Mouse (Mus musculus): Measurements from ENCODE around the gene Olfr193. TPM values are rescaled to one million over a fixed set of nuclear protein-coding genes. Genes with fewer than 3 reads are reported as not detected.
"Not testable (repeated sequence)": the region's sequence is repeated elsewhere in the genome, so short reads cannot be mapped to it uniquely, and the experiment has no call there.

The Olfr193 gene
- not detected in 2 replicates for polyA plus RNA-seq (2016; fragmentation: Nextera tagmentation; extraction: Ambion mirVana)

DNA sequence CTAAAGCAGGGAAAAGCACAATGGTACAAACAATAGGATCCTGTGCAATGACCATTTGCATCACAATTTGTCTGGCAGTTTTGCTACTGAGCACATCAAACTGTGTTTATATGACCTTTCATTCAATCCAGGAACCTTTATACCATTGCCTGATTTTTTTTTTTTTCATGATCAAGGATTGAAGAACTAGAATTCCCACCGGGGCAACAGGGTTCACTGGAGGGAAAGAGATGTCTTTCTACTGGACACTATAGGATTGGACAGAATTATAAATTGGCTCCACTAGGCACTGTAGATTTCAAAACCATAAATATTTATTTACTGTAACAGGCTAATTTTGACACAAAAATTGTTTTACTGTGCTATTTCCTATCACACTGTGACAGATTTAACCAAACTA, at the start of gene Olfr193:
Gene Olfr193, minus strand, starts transcription at position 101 of the 400 bp plus-strand sequence.
- no peaks in the 10 kb centered on the region for H3K36me3 ChIP-seq (replicated peaks)
- ATAC-seq (ENCODE audit: low FRiP score): no peak
- WGBS: 89% methylated on average over 1 of the region's 1 CpGs

DNA sequence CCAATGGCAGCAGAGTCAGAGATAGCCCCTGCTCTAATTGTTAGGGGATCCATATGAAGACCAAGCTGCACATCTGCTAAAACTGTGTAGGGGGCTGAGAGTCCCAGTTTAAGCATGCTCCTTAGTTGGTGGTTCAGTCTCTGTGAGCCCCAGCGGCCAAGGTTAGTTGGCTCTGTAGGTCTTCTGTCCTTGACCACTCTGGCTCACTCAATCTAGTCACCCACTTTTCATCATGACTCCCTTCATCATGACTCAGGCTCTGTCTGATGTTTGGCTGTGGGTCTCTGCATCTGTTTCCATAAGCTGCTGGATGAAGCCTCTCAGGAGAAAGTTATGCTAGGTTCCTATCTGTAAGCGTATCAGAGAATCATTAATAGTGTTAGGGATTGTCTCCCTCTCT, 40.3 kb upstream of the Olfr193 start:
- Histone ChIP-seq H3K4me3 (replicated peaks) (no peak overlapping the region), H3K36me3 (replicated peaks) (no peaks in the 10 kb centered on the region), H3K9ac (no peak overlapping the region), H3K4me1 (no peaks in the 10 kb centered on the region), H3K27me3 (no peaks in the 10 kb centered on the region), H3K9me3 (no peaks in the 10 kb centered on the region), H3K4me2 (no peak overlapping the region), H3K27ac (no peak overlapping the region)
- no peak for ATAC-seq (ENCODE audit: low FRiP score)
- WGBS: 95% methylated on average over 2 of the region's 2 CpGs

More for the DNA sequence above, at the start of gene Olfr193:
- Histone ChIP-seq H3K4me1 (no peaks in the 10 kb centered on the region), H3K4me2 (no peak within 1 kb of the TSS), H3K9me3 (no peaks in the 10 kb centered on the region), H3K4me3 (replicated peaks) (no peak within 1 kb of the TSS), H3K27me3 (no peaks in the 10 kb centered on the region), H3K9ac (no peak within 1 kb of the TSS), H3K27ac (no peak within 1 kb of the TSS)

DNA sequence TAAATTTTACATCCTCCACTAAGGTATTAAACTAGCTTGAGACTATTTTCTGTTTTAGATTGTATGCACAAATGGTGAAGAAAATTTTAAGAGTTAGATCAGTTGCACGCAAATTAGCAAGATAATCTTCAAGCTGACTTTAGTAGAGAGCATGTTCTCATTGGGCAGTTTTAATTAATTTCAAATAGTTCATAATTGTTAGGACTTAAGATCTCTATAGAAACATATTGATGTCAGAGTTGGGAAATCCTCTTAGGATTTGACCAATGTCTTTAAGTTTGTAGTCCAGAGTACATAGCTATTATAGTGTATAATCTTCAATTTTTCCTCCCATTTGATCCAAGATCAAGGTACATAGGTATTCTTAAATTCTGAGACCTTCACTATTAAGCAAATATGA, 35.1 kb upstream of the Olfr193 start, which contains the start of gene Olfr195:
Gene Olfr195, plus strand, starts transcription at position 301 of the 400 bp plus-strand sequence.
- Histone ChIP-seq H3K27ac (no peak within 1 kb of the TSS), H3K9me3 (no peaks in the 10 kb centered on the region), H3K9ac (no peak within 1 kb of the TSS), H3K27me3 (no peaks in the 10 kb centered on the region), H3K36me3 (replicated peaks) (no peaks in the 10 kb centered on the region), H3K4me2 (no peak within 1 kb of the TSS), H3K4me3 (replicated peaks) (no peak within 1 kb of the TSS), H3K4me1 (no peaks in the 10 kb centered on the region)
- WGBS: 92% methylated on average over 1 of the region's 1 CpGs
- no peak for ATAC-seq (ENCODE audit: low FRiP score)

DNA sequence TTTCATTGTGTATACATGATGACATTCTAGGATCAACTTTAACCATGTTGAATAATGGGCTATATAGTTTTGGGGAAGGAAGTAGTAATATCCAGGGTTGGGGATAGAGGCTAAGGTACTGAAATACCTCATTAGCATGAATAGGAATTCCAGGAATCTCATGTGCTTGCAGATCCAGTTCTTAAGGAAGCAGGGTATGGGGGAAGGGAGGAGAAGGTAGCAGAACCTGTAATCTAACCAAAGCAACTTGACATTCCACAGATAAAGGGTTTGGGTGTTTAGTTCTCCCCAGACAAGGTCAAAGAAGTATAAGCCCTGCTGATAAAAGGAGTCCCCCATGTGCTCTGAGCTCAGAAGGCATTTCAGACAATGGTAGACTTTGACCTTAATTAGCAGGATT, 29.4 kb upstream of the Olfr193 start:
- no peaks in the 10 kb centered on the region for H3K4me1 ChIP-seq
- H3K4me2 ChIP-seq: no peak overlapping the region
- H3K9ac ChIP-seq: no peak overlapping the region
- no peaks in the 10 kb centered on the region for H3K27me3 ChIP-seq
- H3K4me3 ChIP-seq (replicated peaks): no peak overlapping the region
- no peaks in the 10 kb centered on the region for H3K9me3 ChIP-seq
- H3K36me3 ChIP-seq (replicated peaks): no peaks in the 10 kb centered on the region
- ATAC-seq (ENCODE audit: low FRiP score): no peak
- no peak overlapping the region for H3K27ac ChIP-seq

DNA sequence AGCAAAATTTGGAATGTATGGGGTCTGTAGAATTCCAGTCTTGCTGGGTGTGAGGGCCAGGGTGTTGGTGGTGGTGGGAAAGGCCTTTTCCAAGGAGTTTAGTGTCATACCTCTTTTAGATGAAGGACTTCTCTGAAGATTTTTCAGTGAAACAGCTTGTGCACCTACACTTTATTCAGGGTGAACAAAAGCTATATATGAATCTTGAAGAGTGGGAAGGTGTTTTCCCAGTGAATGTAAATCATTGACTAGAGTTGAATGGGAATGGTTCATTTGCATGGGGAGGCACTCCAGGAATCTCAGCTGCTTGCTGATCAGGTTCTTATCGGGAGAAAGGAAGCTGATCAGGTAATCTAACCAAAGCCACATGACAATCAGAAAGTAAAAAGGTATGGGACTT, 19.1 kb upstream of the Olfr193 start:
- Histone ChIP-seq H3K4me2 (no peak overlapping the region), H3K4me1 (no peaks in the 10 kb centered on the region), H3K9ac (no peak overlapping the region), H3K9me3 (no peaks in the 10 kb centered on the region), H3K27me3 (no peaks in the 10 kb centered on the region), H3K27ac (no peak overlapping the region), H3K36me3 (replicated peaks) (no peaks in the 10 kb centered on the region), H3K4me3 (replicated peaks) (no peak overlapping the region)
- 85% methylated on average over 1 of the region's 1 CpGs for WGBS
- no peak for ATAC-seq (ENCODE audit: low FRiP score)

DNA sequence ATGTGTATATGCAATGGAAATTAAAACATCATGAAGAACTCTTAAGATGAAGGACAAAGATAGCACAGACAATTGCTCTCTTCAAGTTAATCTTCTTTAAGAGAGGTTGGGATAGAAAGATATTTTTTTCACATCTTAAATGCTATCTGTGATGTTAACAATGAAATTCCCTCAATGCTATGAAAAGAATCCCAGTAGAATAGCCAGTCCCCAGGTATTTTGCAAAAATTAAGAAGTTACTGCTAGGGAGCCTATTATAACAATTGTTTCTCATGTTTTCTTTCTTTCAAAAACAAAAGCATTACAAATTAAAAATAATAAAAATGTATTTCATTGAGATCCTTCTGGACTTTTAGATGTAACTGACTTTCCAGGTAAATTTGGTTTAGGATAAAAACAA, 9.3 kb upstream of the Olfr193 start, which contains the start of gene Olfr194:
Gene Olfr194, minus strand, starts transcription at position 101 of the 400 bp plus-strand sequence.
- H3K27ac ChIP-seq: no peak within 1 kb of the TSS
- H3K9ac ChIP-seq: no peak within 1 kb of the TSS
- no peaks in the 10 kb centered on the region for H3K36me3 ChIP-seq (replicated peaks)
- H3K4me1 ChIP-seq: no peaks in the 10 kb centered on the region
- no peaks in the 10 kb centered on the region for H3K27me3 ChIP-seq
- H3K9me3 ChIP-seq: no peaks in the 10 kb centered on the region
- no peak within 1 kb of the TSS for H3K4me2 ChIP-seq
- ATAC-seq (ENCODE audit: low FRiP score): no peak
- no peak within 1 kb of the TSS for H3K4me3 ChIP-seq (replicated peaks)

DNA sequence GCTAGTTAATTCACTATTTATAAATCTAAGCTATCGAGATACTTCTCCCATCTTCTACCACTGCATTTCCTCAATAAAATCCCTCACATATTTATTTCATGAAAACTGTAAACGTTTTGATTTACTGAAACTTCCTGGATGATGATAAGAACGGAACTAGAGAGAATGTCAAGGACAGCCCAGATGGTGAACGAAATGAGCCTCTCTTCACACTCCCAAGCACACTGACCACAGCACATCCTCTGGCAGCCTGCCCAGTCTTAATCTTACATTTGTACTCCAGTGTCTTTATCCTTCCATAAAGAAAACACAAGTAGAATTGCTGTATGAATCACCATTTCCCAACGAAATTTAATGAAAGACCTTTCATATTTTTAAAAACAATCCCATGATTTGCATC, 3.2 kb downstream of the Olfr193 start:
- WGBS: 75% methylated on average over 5 of the region's 5 CpGs
- not testable (repeated sequence) for H3K27me3 ChIP-seq; H3K27ac ChIP-seq; H3K4me2 ChIP-seq; H3K9me3 ChIP-seq; ATAC-seq (ENCODE audit: low FRiP score); H3K4me3 ChIP-seq (replicated peaks); H3K36me3 ChIP-seq (replicated peaks); H3K9ac ChIP-seq; H3K4me1 ChIP-seq

DNA sequence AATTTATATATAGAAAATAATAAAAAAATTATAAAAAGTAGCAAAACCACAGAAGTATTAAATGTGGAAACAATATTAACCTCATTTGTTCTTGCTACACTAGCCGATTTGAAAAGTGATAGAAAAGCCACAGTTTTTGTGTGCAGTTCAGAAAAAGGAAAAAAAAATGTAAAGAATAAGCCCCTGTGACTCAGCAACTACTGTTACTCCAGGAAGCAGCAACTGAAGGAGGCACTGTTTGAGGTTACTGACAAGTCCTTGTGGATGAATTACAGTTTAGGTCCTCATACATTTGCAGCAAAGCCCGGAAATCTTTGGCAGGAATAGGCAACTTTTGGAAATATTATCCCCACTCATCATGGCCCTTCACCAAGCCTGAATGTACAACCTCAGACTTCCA, 6.4 kb downstream of the Olfr193 start:
- Histone ChIP-seq H3K36me3 (replicated peaks) (no peaks in the 10 kb centered on the region), H3K4me1 (no peaks in the 10 kb centered on the region), H3K9me3 (no peaks in the 10 kb centered on the region), H3K4me2 (no peak overlapping the region), H3K27me3 (no peaks in the 10 kb centered on the region), H3K4me3 (replicated peaks) (no peak overlapping the region), H3K27ac (no peak overlapping the region), H3K9ac (no peak overlapping the region)
- 79% methylated on average over 2 of the region's 2 CpGs for WGBS
- no peak for ATAC-seq (ENCODE audit: low FRiP score)

DNA sequence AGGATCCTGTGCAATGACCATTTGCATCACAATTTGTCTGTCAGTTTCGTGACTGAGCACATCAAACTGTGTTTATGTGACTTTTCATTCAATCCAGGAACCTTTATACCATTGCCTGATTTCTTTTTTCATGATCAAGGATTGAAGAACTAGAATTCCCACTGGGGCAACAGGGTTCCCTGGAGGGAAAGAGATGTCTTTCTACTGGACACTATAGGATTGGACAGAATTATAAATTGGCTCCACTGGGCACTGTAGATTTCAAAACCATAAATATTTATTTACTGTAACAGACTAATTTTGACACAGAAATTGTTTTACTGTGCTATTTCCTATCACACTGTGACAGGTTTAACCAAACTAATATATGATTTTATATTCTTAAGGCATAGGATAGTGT, 22.0 kb downstream of the Olfr193 start, which contains the start of gene Olfr191:
Gene Olfr191, minus strand, starts transcription at position 101 of the 400 bp plus-strand sequence.
- not testable (repeated sequence) for H3K9me3 ChIP-seq; H3K27ac ChIP-seq; H3K27me3 ChIP-seq; H3K4me1 ChIP-seq; H3K4me3 ChIP-seq (replicated peaks); ATAC-seq (ENCODE audit: low FRiP score); H3K36me3 ChIP-seq (replicated peaks); H3K9ac ChIP-seq; H3K4me2 ChIP-seq
- 55% methylated on average over 1 of the region's 1 CpGs for WGBS

DNA sequence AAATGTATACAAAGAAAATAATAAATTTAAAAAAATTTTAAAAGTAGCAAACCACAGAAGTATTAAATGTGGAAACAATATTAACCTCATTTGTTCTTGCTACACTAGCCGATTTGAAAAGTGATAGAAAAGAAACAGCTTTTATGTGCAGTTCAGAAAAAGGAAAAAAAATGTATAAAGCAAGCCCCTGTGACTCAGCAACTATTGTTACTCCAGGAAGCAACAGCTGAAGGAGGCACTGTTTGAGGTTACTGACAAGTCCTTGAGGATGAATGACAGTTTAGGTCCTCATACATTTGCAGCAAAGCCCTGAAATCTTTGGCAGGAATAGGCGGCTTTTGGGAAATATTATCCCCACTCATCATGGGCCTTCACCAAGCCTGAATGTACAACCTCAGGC, 30.6 kb downstream of the Olfr193 start:
- H3K9ac ChIP-seq; ATAC-seq (ENCODE audit: low FRiP score); H3K4me2 ChIP-seq; H3K4me1 ChIP-seq; H3K4me3 ChIP-seq (replicated peaks); H3K9me3 ChIP-seq; H3K36me3 ChIP-seq (replicated peaks); H3K27me3 ChIP-seq; H3K27ac ChIP-seq: not testable (repeated sequence)
- 86% methylated on average over 2 of the region's 2 CpGs for WGBS

DNA sequence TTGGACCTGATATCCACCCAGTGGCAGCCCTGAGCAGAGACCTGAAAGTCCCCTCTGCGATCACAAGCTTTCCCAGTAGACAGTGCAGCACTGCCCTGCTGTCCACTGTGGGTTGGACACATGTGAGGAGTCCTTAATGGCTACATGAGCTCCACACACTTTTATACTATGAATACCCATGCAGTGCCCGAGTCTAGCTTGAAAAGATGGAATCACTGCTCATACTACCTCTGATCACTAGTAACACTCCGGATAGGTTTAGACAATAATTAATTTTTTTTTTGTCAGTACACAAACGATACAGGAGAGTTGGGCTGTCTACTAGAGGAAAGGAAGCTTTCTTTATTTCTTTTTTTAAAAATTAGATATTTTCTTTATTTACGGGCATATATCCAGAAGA, 33.8 kb downstream of the Olfr193 start, which contains the start of gene Olfr190:
Gene Olfr190, minus strand, starts transcription at position 101 of the 400 bp plus-strand sequence.
- Histone ChIP-seq H3K4me3 (replicated peaks) (no peak within 1 kb of the TSS), H3K4me2 (no peak within 1 kb of the TSS), H3K27me3 (no peaks in the 10 kb centered on the region), H3K27ac (no peak within 1 kb of the TSS), H3K9ac (no peak within 1 kb of the TSS), H3K4me1 (no peaks in the 10 kb centered on the region), H3K36me3 (replicated peaks) (no peaks in the 10 kb centered on the region), H3K9me3 (no peaks in the 10 kb centered on the region)
- ATAC-seq (ENCODE audit: low FRiP score): no peak
- WGBS: 92% methylated on average over 5 of the region's 5 CpGs

DNA sequence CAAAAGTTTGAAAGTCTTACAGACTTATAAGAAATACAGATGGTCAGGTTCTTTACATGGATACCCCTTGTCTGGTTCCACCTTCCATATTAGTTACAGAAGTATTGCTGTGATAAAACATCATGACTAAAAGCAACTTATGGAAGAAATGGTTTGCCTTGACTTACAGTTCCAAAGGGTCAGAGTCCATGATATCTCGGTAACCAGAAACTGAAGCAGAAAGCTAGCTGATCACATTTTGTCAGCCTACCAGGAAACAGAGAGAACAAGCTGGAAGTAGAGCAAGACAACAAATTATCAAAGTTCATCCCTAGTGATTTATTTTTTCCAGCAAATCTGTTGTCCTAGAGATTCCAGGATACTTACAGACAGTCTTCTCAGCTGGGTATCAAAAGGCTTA, 38.2 kb downstream of the Olfr193 start:
- Histone ChIP-seq H3K27me3 (no peaks in the 10 kb centered on the region), H3K9me3 (no peaks in the 10 kb centered on the region), H3K27ac (no peak overlapping the region), H3K4me3 (replicated peaks) (no peak overlapping the region), H3K4me1 (no peaks in the 10 kb centered on the region), H3K36me3 (replicated peaks) (no peaks in the 10 kb centered on the region), H3K4me2 (no peak overlapping the region), H3K9ac (no peak overlapping the region)
- ATAC-seq (ENCODE audit: low FRiP score): no peak
- 97% methylated on average over 1 of the region's 1 CpGs for WGBS

DNA sequence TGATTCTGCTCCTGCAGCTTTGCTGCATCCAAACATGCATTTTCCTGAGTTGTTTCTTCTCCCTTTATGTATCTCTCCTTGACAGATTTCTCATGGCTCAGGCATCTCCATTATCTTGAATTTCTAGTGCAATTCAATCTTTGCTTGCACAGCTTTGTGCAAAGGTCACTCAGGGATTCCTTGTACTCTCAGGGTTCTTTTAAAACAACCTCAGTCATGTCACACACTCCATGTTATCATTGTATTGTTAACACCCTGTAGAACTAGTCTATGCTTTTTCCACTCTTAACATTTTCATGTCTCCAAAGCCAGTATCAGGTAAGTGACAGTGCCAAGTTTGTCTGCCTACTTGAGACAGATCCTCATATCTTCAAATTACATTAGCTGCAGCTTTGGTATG, 39.9 kb downstream of the Olfr193 start:
- H3K4me3 ChIP-seq (replicated peaks): no peak overlapping the region
- H3K27ac ChIP-seq: no peak overlapping the region
- H3K4me1 ChIP-seq: no peaks in the 10 kb centered on the region
- no peak for ATAC-seq (ENCODE audit: low FRiP score)
- no peak overlapping the region for H3K9ac ChIP-seq
- H3K9me3 ChIP-seq: no peaks in the 10 kb centered on the region
- H3K36me3 ChIP-seq (replicated peaks): no peaks in the 10 kb centered on the region
- H3K27me3 ChIP-seq: no peaks in the 10 kb centered on the region
- H3K4me2 ChIP-seq: no peak overlapping the region
